Comparison of ENCODE assay signal across 9 mouse cellular contexts in genomic region chr8:105533439-105533838, GRCm38 (mm10). TPM values are rescaled to one million over a fixed set of nuclear protein-coding genes. Genes with fewer than 3 reads are reported as not detected.
DNase-seq lines count a peak whose midpoint lies in the region; ATAC-seq and TF ChIP-seq lines count a peak whose summit lies in the region.
"Had no signal": no experiment of that assay in that cellular context is flagged by ENCODE, and none has a peak within 500 bp of the region (broad histone marks: within the 10 kb centered on the region; RNA-seq: fewer than 3 reads in every experiment).

No protein-coding gene starts in this region.

- no peaks in the 10 kb centered on the region for H3K27me3 ChIP-seq in liver, adult 2 months (ENCODE audit: control insufficient read depth, insufficient read depth, low read length)
- no peaks in the 10 kb centered on the region for H3K27me3 ChIP-seq in heart, embryonic 13.5 days (replicated peaks)
- no peaks in the 10 kb centered on the region for H3K27me3 ChIP-seq in limb, embryonic 13.5 days
- no peaks in the 10 kb centered on the region for H3K27me3 ChIP-seq in small intestine, adult 2 months (ENCODE audit: control insufficient read depth, insufficient read depth, low read length)
- no peaks in the 10 kb centered on the region for H3K27me3 ChIP-seq in midbrain, embryonic 15.5 days (replicated peaks)
- H3K27me3 ChIP-seq: Patski had no signal

- peaks cover 19% of the 10 kb centered on the region for H3K36me3 ChIP-seq in liver, adult 2 months (ENCODE audit: control insufficient read depth, insufficient read depth, low read length)
- H3K36me3 ChIP-seq in heart, embryonic 13.5 days: peaks cover 57% of the 10 kb centered on the region
- H3K36me3 ChIP-seq in limb, embryonic 13.5 days: peaks cover 57% of the 10 kb centered on the region
- H3K36me3 ChIP-seq in small intestine, adult 2 months (ENCODE audit: control insufficient read depth, insufficient read depth, low read length): peaks cover 28% of the 10 kb centered on the region
- H3K36me3 ChIP-seq in midbrain, embryonic 15.5 days (replicated peaks): peaks cover 18% of the 10 kb centered on the region

- H3K9ac ChIP-seq in liver, adult 2 months (ENCODE audit: low read depth, low read length): no peak overlapping the region
- H3K9ac ChIP-seq in heart, embryonic 13.5 days: peak overlapping the region; percentile 45
- peak overlapping the region; percentile 31; the same call in 1 of the 2 replicates for H3K9ac ChIP-seq in limb, embryonic 13.5 days
- H3K9ac ChIP-seq in midbrain, embryonic 15.5 days: no peak overlapping the region

- H3K27ac ChIP-seq in liver, adult 2 months (replicated peaks; ENCODE audit: insufficient read depth, low read depth, low read length): 0 out of 2 replicates have a peak overlapping the region, but pooled peaks have one; percentile 7
- peak overlapping the region; percentile 78 for H3K27ac ChIP-seq in heart, embryonic 13.5 days (replicated peaks)
- peak overlapping the region; percentile 10; the same call in 1 of the 2 replicates for H3K27ac ChIP-seq in limb, embryonic 13.5 days
- H3K27ac ChIP-seq in small intestine, adult 2 months (ENCODE audit: insufficient read depth, low read depth, low read length): peak overlapping the region; percentile 35
- no peak overlapping the region for H3K27ac ChIP-seq in midbrain, embryonic 15.5 days

- 44% methylated on average over 2 of the region's 2 CpGs for WGBS in liver, adult 2 months
- WGBS in heart, embryonic 13.5 days: 2% methylated on average over 2 of the region's 2 CpGs
- WGBS in limb, embryonic 13.5 days: 0% methylated on average over 2 of the region's 2 CpGs
- 10% methylated on average over 2 of the region's 2 CpGs for WGBS in small intestine, adult 2 months
- 33% methylated on average over 2 of the region's 2 CpGs for WGBS in midbrain, embryonic 15.5 days

- no peak for DNase-seq in liver, adult 2 months (ENCODE audit: extremely low read depth, low read depth, low spot score)
- no peak for DNase-seq in liver
- no peak for DNase-seq in left cerebral cortex, postnatal 25 days (ENCODE audit: low spot score in 2 of 2)
- DNase-seq in B cell, adult 2 months: no peak

- H3K4me2 ChIP-seq in heart, embryonic 13.5 days: no peak overlapping the region
- no peak overlapping the region for H3K4me2 ChIP-seq in limb, embryonic 13.5 days (replicated peaks)
- H3K4me2 ChIP-seq in midbrain, embryonic 15.5 days: no peak overlapping the region

- H3K4me1 ChIP-seq in liver, adult 2 months (ENCODE audit: control insufficient read depth, insufficient read depth, low read length): no peaks in the 10 kb centered on the region; the same call in 1 of the 2 replicates
- H3K4me1 ChIP-seq in heart, embryonic 13.5 days: peaks cover 28% of the 10 kb centered on the region
- peaks cover 9% of the 10 kb centered on the region for H3K4me1 ChIP-seq in limb, embryonic 13.5 days
- H3K4me1 ChIP-seq in small intestine, adult 2 months (ENCODE audit: control insufficient read depth, insufficient read depth, insufficient read length, low read length): peaks cover 20% of the 10 kb centered on the region; the same call in 1 of the 2 replicates
- H3K4me1 ChIP-seq in midbrain, embryonic 15.5 days: 0 out of 2 replicates have a peak, but pooled peaks cover 2% of the 10 kb centered on the region

- intact Hi-C loops in left cerebral cortex, postnatal 25 days (cut with DNase I): no loop called here

- TF ChIP-seq POLR2A in liver, adult 2 months (IDR thresholded peaks at IDR 0.05; ENCODE audit: extremely low read depth, insufficient read depth, low read length): no peak
- no peak for TF ChIP-seq POLR2A in small intestine, adult 2 months (IDR thresholded peaks at IDR 0.05; ENCODE audit: low read depth, low read length)

- no peaks in the 10 kb centered on the region for H3K79me2 ChIP-seq in liver, adult 2 months (ENCODE audit: control insufficient read depth, insufficient read depth, low read length)

- TF ChIP-seq CTCF in liver, adult 2 months (IDR thresholded peaks at IDR 0.05; ENCODE audit: low read depth, low read length): no peak
- TF ChIP-seq CTCF in small intestine, adult 2 months (IDR thresholded peaks at IDR 0.05; ENCODE audit: extremely low read depth, insufficient read length, insufficient replicate concordance, low read depth, low read length): no peak

- no peaks in the 10 kb centered on the region for H3K9me3 ChIP-seq in heart, embryonic 13.5 days
- H3K9me3 ChIP-seq in limb, embryonic 13.5 days: no peaks in the 10 kb centered on the region
- H3K9me3 ChIP-seq in midbrain, embryonic 15.5 days: no peaks in the 10 kb centered on the region

- H3K4me3 ChIP-seq in liver, adult 2 months (ENCODE audit: insufficient read depth, low read depth, low read length): no peak overlapping the region
- no peak overlapping the region for H3K4me3 ChIP-seq in heart, embryonic 13.5 days
- no peak overlapping the region for H3K4me3 ChIP-seq in limb, embryonic 13.5 days
- H3K4me3 ChIP-seq in small intestine, adult 2 months (ENCODE audit: low read depth, low read length): no peak overlapping the region
- H3K4me3 ChIP-seq in midbrain, embryonic 15.5 days: no peak overlapping the region

- peak; percentile 59; the same call in 1 of the 2 replicates for ATAC-seq in heart, embryonic 13.5 days (ENCODE audit: extremely low read depth, insufficient number of reproducible peaks, low FRiP score, low TSS enrichment)
- ATAC-seq in limb, embryonic 13.5 days (ENCODE audit: low FRiP score, low read depth): no peak; the same call in 1 of the 2 replicates
- no peak for ATAC-seq in midbrain, embryonic 15.5 days (replicated peaks)
- ATAC-seq: Patski had no signal

RNA-seq across cellular contexts. Expression of gene Hsd11b2, which starts 14.9 kb away (rescaled TPM):
- not detected in 2 replicates for total RNA-seq in liver, adult 2 months (2014; rRNA removed)
- 0.09 and 0.12 TPM in 2 replicates for polyA plus RNA-seq in liver, adult 2 months (2012; rRNA removed)
- polyA plus RNA-seq in heart, embryonic 13.5 days (2015; fragmentation: Nextera tagmentation; extraction: Ambion mirVana): 1.2 and 1.5 TPM in 2 replicates
- polyA plus RNA-seq in limb, embryonic 13.5 days (2015; fragmentation: Nextera tagmentation; extraction: Ambion mirVana): 5.9 and 7.6 TPM in 2 replicates
- 5.0 and 12.2 TPM in 2 replicates for polyA plus RNA-seq in small intestine, adult 2 months (2012; rRNA removed)
- not detected for total RNA-seq in left cerebral cortex, postnatal 25 days (2021)
- polyA plus RNA-seq in midbrain, embryonic 15.5 days (2015; fragmentation: Nextera tagmentation; extraction: Ambion mirVana): 4.7 and 4.9 TPM in 2 replicates

RNA-seq across cellular contexts. Expression of gene Atp6v0d1, which starts 32.4 kb away (rescaled TPM):
- 63.5 and 85.9 TPM in 2 replicates for total RNA-seq in liver, adult 2 months (2014; rRNA removed)
- polyA plus RNA-seq in liver, adult 2 months (2012; rRNA removed): 77.2 and 82.0 TPM in 2 replicates
- 58.1 and 60.9 TPM in 2 replicates for polyA plus RNA-seq in heart, embryonic 13.5 days (2015; fragmentation: Nextera tagmentation; extraction: Ambion mirVana)
- 82.5 and 83.5 TPM in 2 replicates for polyA plus RNA-seq in limb, embryonic 13.5 days (2015; fragmentation: Nextera tagmentation; extraction: Ambion mirVana)
- polyA plus RNA-seq in small intestine, adult 2 months (2012; rRNA removed): 41.9 and 70.8 TPM in 2 replicates
- total RNA-seq in left cerebral cortex, postnatal 25 days (2021): 100 to 1,000 TPM; 317 to 340 TPM
- polyA plus RNA-seq in midbrain, embryonic 15.5 days (2015; fragmentation: Nextera tagmentation; extraction: Ambion mirVana): 234 and 240 TPM in 2 replicates

RNA-seq across cellular contexts. Expression of gene Zdhhc1, which starts 36.7 kb away (rescaled TPM):
- 1.9 and 2.3 TPM in 2 replicates for total RNA-seq in liver, adult 2 months (2014; rRNA removed)
- polyA plus RNA-seq in liver, adult 2 months (2012; rRNA removed): 2.3 and 4.5 TPM in 2 replicates
- polyA plus RNA-seq in heart, embryonic 13.5 days (2015; fragmentation: Nextera tagmentation; extraction: Ambion mirVana): 21.8 and 22.3 TPM in 2 replicates
- 42.5 and 45.3 TPM in 2 replicates for polyA plus RNA-seq in limb, embryonic 13.5 days (2015; fragmentation: Nextera tagmentation; extraction: Ambion mirVana)
- 14.8 and 15.2 TPM in 2 replicates for polyA plus RNA-seq in small intestine, adult 2 months (2012; rRNA removed)
- 10 to 100 TPM; 34.9 to 35.6 TPM for total RNA-seq in left cerebral cortex, postnatal 25 days (2021)
- 36.5 and 39.9 TPM in 2 replicates for polyA plus RNA-seq in midbrain, embryonic 15.5 days (2015; fragmentation: Nextera tagmentation; extraction: Ambion mirVana)

Comparison
In these comparisons a context has a peak if more than half of its experiments do, and no peak if none do; other contexts are left out.
1. H3K9ac ChIP-seq: peak in heart, embryonic 13.5 days (single experiment) and limb, embryonic 13.5 days (single experiment); none in liver, adult 2 months (single experiment) and midbrain, embryonic 15.5 days (single experiment).